Mouse (Mus musculus) spleen, adult 12 weeks (tissue): ENCODE measurements around the gene Gm10309.

Experiments
- DNase-seq: peaks from one replicate; pipeline ENCODE4 v3.0.0; 2022; ENCODE audit warnings: low spot score

Gene Gm10309

GRCm38 (mm10) chr17:86505183-86505631 lies at the start of gene Gm10309:
Gm10309 (minus strand) TSS chr17:86505232.
- no peak for DNase-seq

GRCm38 (mm10) chr17:86551995-86552394 lies 47.0 kb upstream of the Gm10309 start:
- DNase-seq, result no peak

- no peak for DNase-seq
Measured at GRCm38 (mm10) chr17:86551561-86551960, 46.5 kb upstream of the Gm10309 start.

- DNase-seq, result no peak
Measured at GRCm38 (mm10) chr17:86549128-86549527, 44.1 kb upstream of the Gm10309 start.

- no peak for DNase-seq
Measured at GRCm38 (mm10) chr17:86546529-86546928, 41.5 kb upstream of the Gm10309 start.

GRCm38 (mm10) chr17:86539881-86540430 lies 34.9 kb upstream of the Gm10309 start:
- DNase-seq, result no peak

- peak; percentile 24 for DNase-seq
Measured at GRCm38 (mm10) chr17:86535827-86536656, 31.0 kb upstream of the Gm10309 start.

GRCm38 (mm10) chr17:86535096-86535495 lies 30.1 kb upstream of the Gm10309 start:
- no peak for DNase-seq

GRCm38 (mm10) chr17:86533549-86533851 lies 28.5 kb upstream of the Gm10309 start:
- no peak for DNase-seq

GRCm38 (mm10) chr17:86532783-86533548 lies 27.9 kb upstream of the Gm10309 start:
- no peak for DNase-seq

- no peak for DNase-seq
Measured at GRCm38 (mm10) chr17:86531231-86531630, 26.2 kb upstream of the Gm10309 start.

- DNase-seq, result no peak
Measured at GRCm38 (mm10) chr17:86529411-86529810, 24.4 kb upstream of the Gm10309 start.

- no peak for DNase-seq
Measured at GRCm38 (mm10) chr17:86529003-86529402, 24.0 kb upstream of the Gm10309 start.

- DNase-seq, result peak; percentile 1
Measured at GRCm38 (mm10) chr17:86527298-86527697, 22.3 kb upstream of the Gm10309 start.

GRCm38 (mm10) chr17:86526016-86526415 lies 21.0 kb upstream of the Gm10309 start:
- DNase-seq, result no peak

- DNase-seq, result no peak
Measured at GRCm38 (mm10) chr17:86525075-86525474, 20.0 kb upstream of the Gm10309 start.

GRCm38 (mm10) chr17:86523843-86524242 lies 18.8 kb upstream of the Gm10309 start:
- DNase-seq, result no peak

- no peak for DNase-seq
Measured at GRCm38 (mm10) chr17:86523374-86523773, 18.3 kb upstream of the Gm10309 start.

GRCm38 (mm10) chr17:86522649-86523048 lies 17.6 kb upstream of the Gm10309 start:
- DNase-seq, result no peak

- DNase-seq, result no peak
Measured at GRCm38 (mm10) chr17:86521252-86521651, 16.2 kb upstream of the Gm10309 start.

- no peak for DNase-seq
Measured at GRCm38 (mm10) chr17:86518604-86519003, 13.6 kb upstream of the Gm10309 start.

GRCm38 (mm10) chr17:86516630-86517029 lies 11.6 kb upstream of the Gm10309 start:
- no peak for DNase-seq
